Mouse (Mus musculus) gastrocnemius, adult 18-20 months (tissue): Measurements from ENCODE around the gene Cdkn1a. TPM values are rescaled to one million over a fixed set of nuclear protein-coding genes. Genes with fewer than 3 reads are reported as not detected.

Experiments
- total RNA-seq, 2 experiments: library from RNA; stranded (reverse); gene quantifications; 2 replicates each; pipeline ENCODE4 v1.2.3; 2021

Gene Cdkn1a
- total RNA-seq, 2 experiments from 2014 or later, result 31.9 to 63.3 TPM

Other genes starting within 250 kb of the Cdkn1a start
- gene Pnpla1, start 232.6 kb upstream of the Cdkn1a start, total RNA-seq, result under 1 TPM in 1 of 2 experiments, not detected in 1; 0.05 TPM
- gene 4930539E08Rik, start 175.7 kb upstream of the Cdkn1a start, total RNA-seq, result not detected
- gene Pxt1, start 147.1 kb upstream of the Cdkn1a start, total RNA-seq, result not detected
- 10 to 100 TPM; 37.1 to 42.1 TPM for gene Kctd20, start 139.0 kb upstream of the Cdkn1a start, total RNA-seq
- 10 to 100 TPM; 20.2 to 22.4 TPM for gene Stk38, start 83.0 kb upstream of the Cdkn1a start, total RNA-seq
- 10 to 100 TPM; 37.4 to 48.6 TPM for gene Srsf3, start 58.3 kb upstream of the Cdkn1a start, total RNA-seq
- gene Rab44, start 23.2 kb downstream of the Cdkn1a start, total RNA-seq, result under 1 TPM; 0.31 to 0.34 TPM
- not detected for gene Cpne5, start 147.2 kb downstream of the Cdkn1a start, total RNA-seq
- gene Ppil1, start 173.2 kb downstream of the Cdkn1a start, total RNA-seq, result 1 to 10 TPM; 5.5 to 6.1 TPM
- gene BC004004, start 177.8 kb downstream of the Cdkn1a start, total RNA-seq, result 100 to 1,000 TPM; 119 to 125 TPM
- gene Pi16, start 226.7 kb downstream of the Cdkn1a start, total RNA-seq, result 10 to 100 TPM; 16.2 to 23.7 TPM